Mouse (Mus musculus): ENCODE results near the gene Tet3.

The Tet3 gene

DNA sequence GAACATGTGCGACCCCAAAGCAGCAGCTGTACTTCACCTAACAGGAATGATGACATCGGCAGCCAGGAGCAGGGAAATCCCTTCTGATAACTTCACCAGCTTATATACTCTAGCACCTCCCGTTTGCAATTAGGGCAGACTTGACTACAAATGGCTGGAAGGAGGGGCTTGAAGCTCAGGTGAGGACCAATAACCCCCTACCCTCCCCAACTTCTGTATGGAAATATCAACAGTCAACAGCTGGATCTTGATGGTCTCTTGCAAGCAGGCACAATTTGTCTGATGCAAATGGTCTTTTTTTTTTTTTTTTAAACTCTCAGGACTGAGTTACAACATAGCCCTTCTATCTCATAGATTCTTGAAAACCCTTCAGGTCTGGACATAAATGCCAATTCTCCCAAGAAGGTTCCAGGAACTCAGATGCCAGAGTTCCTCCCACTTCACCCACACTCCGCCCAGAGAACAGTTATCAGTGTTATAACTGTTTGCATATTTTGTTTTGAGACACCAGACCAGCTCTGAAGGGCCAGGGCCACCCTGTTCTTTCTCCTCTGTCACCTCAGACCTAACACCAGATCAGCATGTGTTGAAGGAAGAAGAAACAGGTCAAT is at the start of gene Tet3:
TSS of gene Tet3 (minus strand) at position 51 of the 611 bp plus-strand sequence.
- no peak for DNase-seq (ENCODE audit: low spot score in 2 of 2)

DNA sequence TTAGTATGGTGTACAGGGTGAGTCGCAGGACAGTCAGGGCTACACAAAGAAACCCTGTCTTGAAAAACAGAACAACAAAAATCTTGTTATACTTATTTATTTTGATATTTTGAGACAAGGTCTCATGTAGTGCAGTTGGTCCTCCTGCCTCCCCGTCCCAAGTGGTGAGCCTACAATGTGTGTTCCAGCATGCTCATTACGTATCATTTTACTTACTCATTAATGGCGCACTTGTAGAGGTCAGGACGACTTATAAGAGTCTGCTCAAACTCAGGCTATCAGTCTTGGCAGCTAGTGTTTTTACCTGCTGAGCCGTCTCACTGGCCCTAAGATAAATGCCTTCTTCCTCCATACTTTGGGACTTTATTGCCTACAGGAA is 48.3 kb upstream of the Tet3 start:
- no peak for DNase-seq (ENCODE audit: low spot score in 2 of 2)

GRCm38 (mm10) chr6:83506258-83507167 is 47.6 kb upstream of the Tet3 start, which contains the start of gene Dguok:
Dguok (minus strand) TSS chr6:83506969.
- peak; percentile 98 for DNase-seq (ENCODE audit: low spot score in 2 of 2)

- no peak for DNase-seq (ENCODE audit: low spot score in 2 of 2)
Observed at GRCm38 (mm10) chr6:83505554-83505953, 46.7 kb upstream of the Tet3 start.

DNA sequence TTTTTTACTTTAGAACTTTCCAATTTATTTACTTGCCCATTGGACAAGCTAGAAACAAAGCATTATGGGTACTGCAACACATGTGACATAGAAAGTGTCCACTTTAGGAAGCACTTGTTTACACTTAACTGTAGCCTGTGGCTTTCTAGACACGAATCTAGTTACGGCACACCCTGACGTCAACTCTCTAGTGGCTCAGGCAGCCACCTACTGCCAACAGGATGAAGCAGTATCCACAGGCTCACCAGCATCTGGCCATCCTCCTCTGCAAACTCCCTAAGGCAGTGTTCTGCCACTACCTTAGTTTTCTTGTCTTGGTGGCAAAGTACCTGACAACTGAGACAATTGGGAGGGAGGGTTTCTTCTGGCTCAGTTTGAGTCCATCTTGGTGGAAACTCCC is 44.5 kb upstream of the Tet3 start:
- DNase-seq (ENCODE audit: low spot score in 2 of 2) = no peak

DNA sequence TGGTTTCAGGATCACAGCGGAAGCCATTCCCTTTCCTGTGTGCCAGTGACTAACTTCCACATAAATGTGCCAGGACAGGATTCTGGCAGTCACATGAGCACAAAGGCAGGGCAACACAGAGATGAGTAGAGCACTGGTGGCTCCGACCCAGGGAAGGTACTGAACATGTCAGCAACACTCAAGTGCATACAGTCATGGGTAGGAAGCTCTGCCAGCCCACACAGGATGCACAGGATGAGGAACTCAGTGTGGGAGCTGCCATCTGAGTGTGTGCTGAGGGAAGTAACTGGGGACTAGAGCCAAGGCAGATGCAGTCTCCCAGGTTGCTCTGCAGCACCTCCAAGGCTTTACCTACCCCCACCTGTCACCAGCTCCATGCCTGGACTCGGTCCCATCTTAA is 43.8 kb upstream of the Tet3 start:
- DNase-seq (ENCODE audit: low spot score in 2 of 2) = peak in 1 of 2 experiments; percentile 64

- no peak for DNase-seq (ENCODE audit: low spot score in 2 of 2)
Observed at GRCm38 (mm10) chr6:83501524-83502310, 42.8 kb upstream of the Tet3 start.

GRCm38 (mm10) chr6:83500462-83500861 is 41.6 kb upstream of the Tet3 start:
- no peak for DNase-seq (ENCODE audit: low spot score in 2 of 2)

GRCm38 (mm10) chr6:83499078-83499477 is 40.2 kb upstream of the Tet3 start:
- DNase-seq (ENCODE audit: low spot score in 2 of 2) = peak in 1 of 2 experiments; percentile 58

DNA sequence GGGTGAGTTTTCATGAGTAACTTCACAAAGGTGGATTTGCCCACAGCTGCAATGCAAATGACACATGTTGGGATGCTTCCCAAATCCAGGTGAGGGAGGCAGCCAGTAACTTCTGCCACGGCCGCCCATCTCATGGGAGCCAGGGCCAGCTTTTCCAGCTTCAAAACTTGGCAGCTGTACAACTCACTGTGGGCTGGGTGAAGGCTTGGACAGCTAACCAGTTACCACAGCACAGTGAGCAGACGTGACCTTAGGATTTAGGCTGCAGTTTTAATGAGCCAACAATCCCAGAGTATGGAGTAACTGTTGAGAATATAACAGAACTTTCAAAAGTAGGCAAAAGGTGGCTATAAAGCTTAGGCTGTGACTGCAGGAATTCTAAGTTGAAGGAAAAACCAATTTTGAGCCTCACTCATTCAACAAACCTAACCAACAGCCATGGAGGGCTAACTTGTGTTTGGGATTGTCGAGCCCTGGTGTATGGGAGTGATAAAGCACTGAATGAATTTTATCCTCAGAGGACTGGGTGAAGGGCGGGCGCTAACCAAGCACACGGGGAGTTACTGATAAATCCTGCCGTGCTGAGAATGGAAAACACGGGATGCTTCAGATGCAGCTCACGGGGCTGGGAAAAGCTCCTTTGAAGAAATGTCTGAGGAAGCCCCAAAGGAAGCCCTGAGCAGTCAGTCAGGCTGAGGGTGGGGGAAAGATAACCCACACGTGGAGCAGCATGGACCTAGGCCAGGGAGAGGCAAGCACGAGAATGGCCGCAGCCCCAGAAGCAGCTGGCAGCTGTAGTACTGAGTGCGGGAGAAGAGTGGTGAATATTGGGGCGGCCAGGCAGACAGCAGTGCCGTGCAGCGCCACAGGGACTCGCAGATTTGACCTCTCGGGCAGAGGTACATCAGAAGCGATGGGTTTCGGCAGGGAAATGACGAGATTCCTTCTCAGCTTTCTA is 38.1 kb upstream of the Tet3 start:
- no peak for DNase-seq (ENCODE audit: low spot score in 2 of 2)

- DNase-seq (ENCODE audit: low spot score in 2 of 2) = no peak
Observed at GRCm38 (mm10) chr6:83496009-83496752, 37.3 kb upstream of the Tet3 start.

DNA sequence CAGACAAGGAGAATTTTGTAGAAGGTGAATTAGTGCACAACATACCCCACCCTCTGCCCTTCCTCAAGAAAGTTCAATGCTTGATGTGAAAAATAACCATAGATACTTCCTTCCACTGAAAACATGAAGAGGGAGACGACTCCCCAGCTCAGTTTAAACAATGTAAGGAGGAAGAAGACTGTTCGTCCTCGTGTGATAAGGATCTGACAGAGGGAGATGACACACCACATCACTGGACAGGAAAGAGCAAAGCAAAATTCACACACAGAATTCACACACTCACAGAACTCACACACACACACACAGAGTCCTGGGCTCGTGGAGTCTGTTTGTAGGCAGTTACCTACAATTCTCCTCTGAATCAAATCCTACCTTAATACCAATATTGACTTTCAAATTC is 31.7 kb upstream of the Tet3 start:
- DNase-seq (ENCODE audit: low spot score in 2 of 2) = no peak

DNA sequence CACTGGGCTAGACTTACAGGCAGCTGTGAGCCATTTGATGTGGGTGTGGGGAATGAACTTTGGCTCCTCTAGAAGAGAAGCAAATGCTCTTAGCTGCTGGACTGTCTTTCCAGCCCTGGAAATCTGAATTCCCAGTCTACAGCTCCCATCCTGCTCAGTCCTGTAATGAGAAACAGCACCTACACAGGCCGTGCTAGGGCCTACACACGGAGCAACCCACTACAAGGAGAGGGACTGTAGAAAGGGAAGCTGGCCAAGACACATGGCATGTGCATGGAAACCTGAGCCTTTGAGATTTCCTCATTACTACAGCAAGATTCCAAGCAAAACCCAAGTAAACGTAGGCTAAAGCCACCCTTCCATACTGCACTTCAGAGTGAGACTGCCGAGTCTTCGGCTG is 29.3 kb upstream of the Tet3 start:
- DNase-seq (ENCODE audit: low spot score in 2 of 2) = no peak

DNA sequence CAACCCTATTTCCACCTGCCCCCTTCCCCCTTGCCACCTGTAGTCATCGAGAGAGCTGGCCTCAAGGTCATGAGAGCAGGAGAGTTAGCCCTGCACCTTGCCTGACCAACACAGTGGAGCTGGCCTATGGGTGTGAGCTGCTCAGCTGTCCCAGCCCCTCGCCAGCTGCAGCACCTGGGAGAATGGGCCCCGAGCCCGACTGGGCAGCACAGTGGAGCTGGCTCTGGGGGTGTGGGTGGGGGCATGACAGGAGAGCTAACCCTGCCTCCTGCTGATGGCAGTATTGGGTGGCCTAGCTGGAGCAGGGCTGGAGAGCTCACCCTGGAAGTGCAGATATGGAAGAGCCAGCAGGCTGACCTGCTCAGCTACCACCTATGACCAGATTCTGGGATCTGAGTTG is 28.4 kb upstream of the Tet3 start:
- no peak for DNase-seq (ENCODE audit: low spot score in 2 of 2)

DNA sequence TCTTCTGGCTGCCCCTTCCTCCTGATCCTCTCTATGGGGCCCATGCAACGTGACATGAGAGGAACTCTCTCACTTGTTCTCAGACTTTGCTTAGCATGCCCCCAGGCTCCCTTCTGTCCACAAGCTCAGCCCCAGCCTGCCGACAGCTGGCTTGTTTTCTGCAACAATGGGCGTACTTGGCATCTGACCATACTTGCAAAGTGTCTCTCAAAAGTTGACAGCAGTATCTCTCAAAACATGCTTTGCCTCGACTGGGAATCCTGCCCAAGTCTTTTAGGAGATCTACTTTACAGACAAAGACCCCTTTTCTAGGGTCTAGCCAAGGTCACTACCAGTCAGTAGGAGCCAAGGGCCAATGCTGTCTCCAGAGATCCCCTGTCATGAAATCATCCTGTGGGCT is 27.0 kb upstream of the Tet3 start:
- DNase-seq (ENCODE audit: low spot score in 2 of 2) = no peak

- DNase-seq (ENCODE audit: low spot score in 2 of 2) = no peak
Observed at GRCm38 (mm10) chr6:83483776-83484175, 24.9 kb upstream of the Tet3 start.

GRCm38 (mm10) chr6:83482418-83483085 is 23.7 kb upstream of the Tet3 start:
- no peak for DNase-seq (ENCODE audit: low spot score in 2 of 2)

DNA sequence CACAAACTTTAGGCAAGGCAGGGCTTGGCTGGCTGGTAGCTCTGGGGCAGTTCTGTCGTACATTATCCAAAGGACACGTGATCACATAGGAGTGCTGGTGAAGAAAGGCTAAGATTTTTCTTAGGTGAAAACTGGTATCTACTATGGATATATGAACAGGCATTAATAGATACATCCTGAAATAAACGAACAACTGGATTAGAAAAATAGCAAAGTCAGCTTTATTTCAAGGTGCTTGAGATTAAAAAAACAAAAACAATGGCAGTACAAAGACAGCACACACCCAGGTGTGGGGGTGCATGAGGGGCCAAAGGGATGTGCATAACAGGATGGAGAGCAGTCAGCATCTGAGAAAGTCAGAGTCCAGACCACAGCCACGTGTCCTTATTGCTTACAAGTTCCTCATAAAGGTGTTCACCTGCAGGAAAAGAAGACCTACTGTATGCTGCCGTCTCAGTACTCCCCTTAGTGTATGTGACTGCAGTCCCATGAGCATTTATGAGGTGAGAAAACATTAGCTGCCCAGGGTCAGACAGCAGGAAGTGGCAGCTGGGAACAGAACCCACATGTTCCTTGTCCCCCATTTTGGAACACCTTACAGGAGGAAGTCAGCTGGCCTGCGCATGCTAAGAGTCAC is 21.3 kb upstream of the Tet3 start:
- no peak for DNase-seq (ENCODE audit: low spot score in 2 of 2)

GRCm38 (mm10) chr6:83479193-83479592 is 20.3 kb upstream of the Tet3 start:
- DNase-seq (ENCODE audit: low spot score in 2 of 2) = no peak

All from left cerebral cortex, adult 9 months (tissue).